Mouse (Mus musculus) fat pad, adult 2 months (tissue): ENCODE measurements at regions not wholly inside any gene's neighbourhood (a gene's known extent, or its start where the extent isn't known, plus 50 kb on each side); places are given as distances from the start of the nearest gene placed in this dataset.

Experiments
- DNase-seq: peaks from one replicate; pipeline ENCODE4 v3.0.0-alpha.2; 2011; ENCODE audit warnings: low read depth, low spot score; ENCODE audit errors: extremely low read depth

DNA sequence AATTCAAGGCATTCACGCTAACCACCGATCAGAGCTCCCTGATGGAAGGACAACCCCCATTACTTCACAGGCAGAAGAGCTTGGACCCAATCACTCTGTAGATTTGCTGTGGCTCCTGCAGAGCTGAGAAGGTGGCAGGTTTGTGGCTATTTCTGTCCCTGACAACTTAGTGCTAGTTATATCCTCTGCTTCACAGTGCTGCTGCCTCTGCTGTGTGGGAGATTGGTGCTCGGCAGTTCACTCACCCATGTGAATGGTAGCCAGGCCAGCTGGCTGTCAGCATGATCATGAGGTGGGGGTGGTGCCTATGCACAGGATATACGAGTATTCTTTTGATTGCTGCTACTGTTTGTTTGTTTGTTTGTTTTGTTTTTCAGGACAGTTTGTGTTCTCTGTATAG, 113.9 kb downstream of the Gm10131 start:
- DNase-seq: no peak

DNA sequence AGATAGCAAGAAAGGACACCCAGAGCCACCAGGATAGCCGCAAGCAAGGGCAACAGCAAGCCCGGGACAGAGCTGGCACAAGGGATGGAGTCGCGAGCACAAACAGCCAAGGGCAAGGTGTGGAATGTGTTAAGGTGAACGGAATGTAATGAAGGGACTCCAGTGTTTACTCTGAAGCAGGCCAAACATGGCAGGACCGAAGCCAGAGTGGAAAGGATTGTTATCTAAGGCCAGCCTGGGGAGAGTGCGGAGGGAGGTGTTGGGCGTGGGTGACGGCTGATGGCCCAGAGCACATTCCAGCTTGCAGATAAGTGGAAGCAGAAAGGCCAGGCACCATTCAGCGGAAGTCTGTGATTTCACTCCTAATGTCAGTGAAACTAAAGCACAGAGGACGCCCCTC, 118.6 kb downstream of the Gm10131 start:
- DNase-seq: peak; percentile 39

DNA sequence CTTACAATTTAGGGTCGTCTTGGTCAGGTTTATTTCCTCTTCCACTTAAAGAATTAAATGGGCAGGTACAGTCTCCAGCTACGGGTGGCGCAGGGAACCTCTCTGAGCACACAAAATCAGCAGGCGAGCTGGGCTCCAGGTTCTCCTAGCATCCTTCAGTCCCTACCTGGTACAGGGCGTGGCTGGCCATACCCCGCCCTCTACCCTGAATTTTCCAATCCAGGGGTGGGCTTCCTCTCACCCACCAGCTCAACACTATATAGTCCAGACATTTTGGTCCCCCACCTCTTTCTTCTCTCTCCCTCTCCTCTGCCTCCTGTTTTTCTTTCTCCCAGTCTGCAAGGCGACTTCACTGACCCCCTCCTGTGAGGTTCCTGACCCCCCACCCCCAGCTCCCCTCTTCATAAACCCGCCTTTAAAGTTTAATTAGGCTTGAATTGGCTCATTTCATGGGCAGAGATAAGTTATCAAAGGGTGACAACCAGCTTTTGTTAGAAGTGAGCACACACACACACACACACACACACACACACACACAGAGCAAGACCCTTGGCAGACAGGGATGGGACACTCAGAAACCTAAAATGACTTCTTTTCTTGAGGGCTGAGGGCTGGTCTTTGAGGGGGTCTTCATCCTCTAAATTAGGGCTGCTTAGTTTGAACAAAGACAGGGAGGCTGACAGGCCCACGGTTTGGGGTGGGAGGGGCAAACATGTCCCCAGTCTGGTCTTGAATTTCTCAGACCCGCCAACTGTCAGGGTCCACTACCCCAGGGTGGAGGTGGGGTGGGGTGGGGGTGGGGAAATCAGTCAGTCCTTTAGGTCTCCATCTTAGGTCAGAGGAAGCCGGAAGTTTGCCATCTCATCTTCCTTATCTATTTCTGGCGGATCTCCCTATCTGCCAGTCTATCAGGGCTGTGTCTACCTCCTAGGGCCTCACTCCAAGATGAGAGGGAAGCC, 119.3 kb downstream of the Gm10131 start:
- no peak for DNase-seq

DNA sequence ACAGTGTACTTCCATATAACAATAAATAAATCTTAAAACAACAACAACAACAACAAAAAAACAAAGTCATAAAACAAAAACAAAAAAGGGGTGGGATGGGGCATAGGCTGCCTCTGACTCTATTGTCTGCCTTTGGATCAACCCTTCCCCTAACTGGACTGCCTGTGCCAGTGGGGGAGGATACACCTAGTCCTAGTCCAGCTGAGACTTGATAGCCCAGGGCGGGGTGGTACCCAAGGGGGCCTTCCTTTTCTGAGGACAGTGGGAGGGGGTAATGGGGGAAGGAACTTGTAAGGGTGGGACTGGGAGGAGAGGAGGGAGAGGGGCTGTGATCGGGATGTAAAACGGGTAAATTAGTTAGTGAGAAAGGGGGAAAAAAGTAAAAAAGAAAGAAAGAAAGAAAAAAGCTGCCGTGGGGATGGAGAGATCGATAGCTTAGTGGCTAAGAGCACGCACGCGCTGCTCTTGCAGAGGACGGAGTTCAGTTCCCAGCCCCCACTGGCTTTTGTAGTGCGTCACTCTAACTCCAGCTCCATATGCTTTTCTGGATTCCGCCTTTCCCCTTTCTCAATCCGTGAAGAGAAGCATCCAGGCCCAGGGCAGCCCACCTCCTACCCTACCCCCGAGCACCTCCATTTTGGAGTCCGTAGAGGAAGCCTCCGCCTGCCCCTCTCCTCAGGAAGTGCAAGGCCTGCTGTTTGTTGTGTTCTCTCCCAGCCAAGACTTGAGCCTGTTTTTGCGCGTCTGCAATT, 120.2 kb downstream of the Gm10131 start:
- DNase-seq: no peak

DNA sequence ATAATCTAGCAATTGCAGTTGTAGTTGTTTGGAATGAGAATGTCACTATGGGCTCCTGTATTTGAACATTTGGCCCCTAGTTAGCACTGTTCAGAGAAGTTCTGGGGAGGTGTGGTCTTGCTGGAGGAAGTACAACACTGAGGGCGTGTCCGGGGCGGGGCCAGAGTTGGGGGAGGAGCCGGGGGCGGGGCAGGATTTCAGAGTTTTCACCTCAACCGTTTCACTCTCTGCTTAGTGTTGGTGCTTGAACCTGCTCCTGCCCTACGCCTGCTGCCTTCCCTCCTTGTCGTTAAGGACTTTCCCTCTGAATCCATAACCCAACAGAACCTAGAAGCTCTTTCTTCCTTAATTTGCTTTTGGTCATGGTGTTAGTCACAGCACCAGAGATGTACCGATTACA, 121.5 kb downstream of the Gm10131 start:
- no peak for DNase-seq

DNA sequence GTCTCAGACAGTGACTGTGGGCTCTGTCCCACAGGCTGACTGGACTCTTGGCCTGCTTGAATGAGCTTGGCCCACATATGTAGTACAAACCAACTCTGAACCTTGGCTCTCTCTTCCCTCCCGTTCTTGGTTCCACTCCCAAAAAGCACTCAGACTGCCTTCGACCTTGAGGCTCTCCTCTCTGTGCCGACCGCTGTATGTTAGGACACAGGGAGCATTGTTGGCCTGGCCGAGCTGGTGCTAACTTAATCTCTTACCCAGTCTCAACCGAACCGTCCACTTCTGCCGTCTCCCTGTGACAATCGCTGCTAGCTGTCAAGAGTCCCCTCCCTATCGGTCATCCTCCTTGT, 123.8 kb downstream of the Gm10131 start:
- no peak for DNase-seq

DNA sequence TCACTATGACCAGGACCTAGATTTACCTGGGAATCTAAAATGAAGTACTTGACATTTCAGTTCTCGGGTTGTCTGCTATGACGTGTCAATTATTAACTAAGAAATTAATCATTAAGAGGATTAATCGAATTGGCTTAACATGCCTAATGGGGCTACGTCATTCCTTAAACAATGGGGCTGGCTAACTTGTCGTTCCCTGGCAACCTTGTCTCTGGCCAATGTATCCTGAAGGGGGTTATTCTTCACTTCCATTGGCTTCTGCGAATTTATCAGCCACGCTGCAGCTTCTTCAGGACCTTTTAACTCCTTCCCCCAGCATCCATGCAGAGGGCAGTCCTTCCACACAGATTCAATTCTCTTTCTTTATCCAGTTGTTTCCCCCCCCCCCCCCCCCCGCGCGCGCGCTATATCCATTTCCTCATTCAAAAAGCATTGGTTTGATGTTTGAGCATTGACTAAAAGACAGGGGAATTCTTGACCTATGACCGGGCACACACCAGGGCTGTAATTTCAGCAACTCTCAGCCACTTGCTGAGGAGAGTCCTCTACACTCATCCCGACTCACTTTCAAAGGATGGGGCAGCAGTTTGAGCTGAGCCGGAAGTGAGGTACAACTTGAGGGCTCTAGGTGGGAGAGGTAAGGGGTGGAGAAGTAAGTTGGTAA, 124.3 kb downstream of the Gm10131 start:
- DNase-seq: no peak

GRCm38 (mm10) chr8:33986657-33987056, 124.9 kb downstream of the Gm10131 start:
- DNase-seq: no peak

GRCm38 (mm10) chr8:33985430-33985977, 126.0 kb downstream of the Gm10131 start:
- DNase-seq: no peak

GRCm38 (mm10) chr8:33981629-33982028, 129.9 kb downstream of the Gm10131 start:
- DNase-seq: no peak

DNA sequence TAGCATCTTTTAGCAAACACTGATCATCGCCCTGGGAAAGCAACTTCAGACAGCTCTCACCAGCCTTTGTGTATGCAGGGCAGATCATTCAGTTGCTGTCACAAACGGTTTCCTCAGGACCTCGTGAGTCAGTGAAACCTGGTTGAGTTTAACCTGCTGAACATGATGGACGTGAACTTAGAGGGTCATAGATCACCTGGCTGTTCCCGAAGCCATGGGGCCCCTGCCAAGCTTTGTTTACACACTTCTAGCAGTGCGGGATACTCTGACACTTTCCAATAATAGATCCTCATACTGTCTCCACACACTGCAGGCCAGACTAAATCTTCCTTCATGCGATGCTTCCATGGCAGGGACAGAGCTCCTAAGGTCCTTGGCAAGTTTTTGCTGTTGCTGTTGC, 130.5 kb downstream of the Gm10131 start:
- DNase-seq: no peak
